Mouse (Mus musculus): ENCODE results near the gene Fam120a.

Gene Fam120a

GRCm38 (mm10) chr13:48958608-48959007, 9.2 kb downstream of the Fam120a start:
- Histone ChIP-seq H3K4me1 (replicated peaks; ENCODE audit: low read depth, low read length) (peaks cover 97% of the 10 kb centered on the region), H3K4me3 (replicated peaks; ENCODE audit: low read length) (0 out of 2 replicates have a peak overlapping the region, but pooled peaks have one; percentile 14), H3K36me3 (ENCODE audit: insufficient read depth, low read length) (peaks cover 41% of the 10 kb centered on the region), H3K9me3 (ENCODE audit: low read length) (no peaks in the 10 kb centered on the region), H3K27me3 (ENCODE audit: insufficient read depth, low read length) (no peaks in the 10 kb centered on the region)
- TF ChIP-seq POU5F1 (IDR thresholded peaks at IDR 0.05; ENCODE audit: borderline replicate concordance, low read length), result no peak
- no peak for TF ChIP-seq NANOG (IDR thresholded peaks at IDR 0.05; ENCODE audit: borderline replicate concordance, low read length)

- H3K4me1 ChIP-seq (replicated peaks; ENCODE audit: low read depth, low read length), result peaks cover 99% of the 10 kb centered on the region
- TF ChIP-seq POU5F1 (IDR thresholded peaks at IDR 0.05; ENCODE audit: borderline replicate concordance, low read length), result no peak
- no peak for TF ChIP-seq NANOG (IDR thresholded peaks at IDR 0.05; ENCODE audit: borderline replicate concordance, low read length)
- TF ChIP-seq CTCF (conservative IDR thresholded peaks at IDR 0.05; ENCODE audit: low read length), result no peak
- peaks cover 32% of the 10 kb centered on the region for H3K36me3 ChIP-seq (ENCODE audit: insufficient read depth, low read length)
- no peaks in the 10 kb centered on the region for H3K27me3 ChIP-seq (ENCODE audit: insufficient read depth, low read length)
- H3K4me3 ChIP-seq (replicated peaks; ENCODE audit: low read length), result no peak overlapping the region
- no peaks in the 10 kb centered on the region for H3K9me3 ChIP-seq (ENCODE audit: low read length)
These were observed 13.0 kb downstream of the Fam120a start for GRCm38 (mm10) chr13:48954825-48955224.

- TF ChIP-seq NANOG (IDR thresholded peaks at IDR 0.05; ENCODE audit: borderline replicate concordance, low read length) (no peak), CTCF (conservative IDR thresholded peaks at IDR 0.05; ENCODE audit: low read length) (no peak), POU5F1 (IDR thresholded peaks at IDR 0.05; ENCODE audit: borderline replicate concordance, low read length) (no peak)
- Histone ChIP-seq H3K4me1 (replicated peaks; ENCODE audit: low read depth, low read length) (peaks cover 72% of the 10 kb centered on the region), H3K9me3 (ENCODE audit: low read length) (no peaks in the 10 kb centered on the region), H3K27me3 (ENCODE audit: insufficient read depth, low read length) (no peaks in the 10 kb centered on the region), H3K36me3 (ENCODE audit: insufficient read depth, low read length) (peaks cover 51% of the 10 kb centered on the region), H3K4me3 (replicated peaks; ENCODE audit: low read length) (peak overlapping the region; percentile 14; the same call in 1 of the 2 replicates)
These were observed 17.1 kb downstream of the Fam120a start for GRCm38 (mm10) chr13:48950600-48951241.

GRCm38 (mm10) chr13:48948951-48949350, 18.9 kb downstream of the Fam120a start:
- Histone ChIP-seq H3K36me3 (ENCODE audit: insufficient read depth, low read length) (peaks cover 67% of the 10 kb centered on the region), H3K4me1 (replicated peaks; ENCODE audit: low read depth, low read length) (peaks cover 66% of the 10 kb centered on the region), H3K9me3 (ENCODE audit: low read length) (no peaks in the 10 kb centered on the region), H3K4me3 (replicated peaks; ENCODE audit: low read length) (no peak overlapping the region), H3K27me3 (ENCODE audit: insufficient read depth, low read length) (no peaks in the 10 kb centered on the region)
- TF ChIP-seq CTCF (conservative IDR thresholded peaks at IDR 0.05; ENCODE audit: low read length) (no peak), NANOG (IDR thresholded peaks at IDR 0.05; ENCODE audit: borderline replicate concordance, low read length) (no peak), POU5F1 (IDR thresholded peaks at IDR 0.05; ENCODE audit: borderline replicate concordance, low read length) (no peak)

- no peak for TF ChIP-seq POU5F1 (IDR thresholded peaks at IDR 0.05; ENCODE audit: borderline replicate concordance, low read length)
- no peak for TF ChIP-seq NANOG (IDR thresholded peaks at IDR 0.05; ENCODE audit: borderline replicate concordance, low read length)
- no peak for TF ChIP-seq CTCF (conservative IDR thresholded peaks at IDR 0.05; ENCODE audit: low read length)
- no peaks in the 10 kb centered on the region for H3K27me3 ChIP-seq (ENCODE audit: insufficient read depth, low read length)
- H3K4me3 ChIP-seq (replicated peaks; ENCODE audit: low read length), result no peak overlapping the region
- H3K4me1 ChIP-seq (replicated peaks; ENCODE audit: low read depth, low read length), result peaks cover 62% of the 10 kb centered on the region
- H3K9me3 ChIP-seq (ENCODE audit: low read length), result no peaks in the 10 kb centered on the region
- H3K36me3 ChIP-seq (ENCODE audit: insufficient read depth, low read length), result peaks cover 96% of the 10 kb centered on the region
These were observed 23.2 kb downstream of the Fam120a start for GRCm38 (mm10) chr13:48944571-48944970.

GRCm38 (mm10) chr13:48942471-48942870, 25.3 kb downstream of the Fam120a start:
- TF ChIP-seq CTCF (conservative IDR thresholded peaks at IDR 0.05; ENCODE audit: low read length) (no peak), NANOG (IDR thresholded peaks at IDR 0.05; ENCODE audit: borderline replicate concordance, low read length) (no peak)
- no peaks in the 10 kb centered on the region for H3K9me3 ChIP-seq (ENCODE audit: low read length)

GRCm38 (mm10) chr13:48941773-48942172, 26.0 kb downstream of the Fam120a start:
- no peaks in the 10 kb centered on the region for H3K27me3 ChIP-seq (ENCODE audit: insufficient read depth, low read length)
- no peak overlapping the region for H3K4me3 ChIP-seq (replicated peaks; ENCODE audit: low read length)
- peaks cover 66% of the 10 kb centered on the region for H3K4me1 ChIP-seq (replicated peaks; ENCODE audit: low read depth, low read length)
- no peak for TF ChIP-seq NANOG (IDR thresholded peaks at IDR 0.05; ENCODE audit: borderline replicate concordance, low read length)
- TF ChIP-seq CTCF (conservative IDR thresholded peaks at IDR 0.05; ENCODE audit: low read length), result no peak
- no peak for TF ChIP-seq POU5F1 (IDR thresholded peaks at IDR 0.05; ENCODE audit: borderline replicate concordance, low read length)
- peaks cover 94% of the 10 kb centered on the region for H3K36me3 ChIP-seq (ENCODE audit: insufficient read depth, low read length)
- H3K9me3 ChIP-seq (ENCODE audit: low read length), result no peaks in the 10 kb centered on the region

More at GRCm38 (mm10) chr13:48942471-48942870, 25.3 kb downstream of the Fam120a start:
- Histone ChIP-seq H3K4me3 (replicated peaks; ENCODE audit: low read length) (no peak overlapping the region), H3K4me1 (replicated peaks; ENCODE audit: low read depth, low read length) (peaks cover 59% of the 10 kb centered on the region), H3K27me3 (ENCODE audit: insufficient read depth, low read length) (no peaks in the 10 kb centered on the region), H3K36me3 (ENCODE audit: insufficient read depth, low read length) (peaks cover 94% of the 10 kb centered on the region)

GRCm38 (mm10) chr13:48934597-48934996, 33.2 kb downstream of the Fam120a start:
- Histone ChIP-seq H3K27me3 (ENCODE audit: insufficient read depth, low read length) (no peaks in the 10 kb centered on the region), H3K36me3 (ENCODE audit: insufficient read depth, low read length) (peaks cover 96% of the 10 kb centered on the region), H3K4me1 (replicated peaks; ENCODE audit: low read depth, low read length) (peaks cover 63% of the 10 kb centered on the region), H3K9me3 (ENCODE audit: low read length) (no peaks in the 10 kb centered on the region), H3K4me3 (replicated peaks; ENCODE audit: low read length) (no peak overlapping the region)
- no peak for TF ChIP-seq NANOG (IDR thresholded peaks at IDR 0.05; ENCODE audit: borderline replicate concordance, low read length)
- TF ChIP-seq POU5F1 (IDR thresholded peaks at IDR 0.05; ENCODE audit: borderline replicate concordance, low read length), result no peak
- TF ChIP-seq CTCF (conservative IDR thresholded peaks at IDR 0.05; ENCODE audit: low read length), result no peak

GRCm38 (mm10) chr13:48932692-48933091, 35.1 kb downstream of the Fam120a start:
- Histone ChIP-seq H3K4me1 (replicated peaks; ENCODE audit: low read depth, low read length) (peaks cover 62% of the 10 kb centered on the region), H3K36me3 (ENCODE audit: insufficient read depth, low read length) (peaks cover 98% of the 10 kb centered on the region), H3K27me3 (ENCODE audit: insufficient read depth, low read length) (no peaks in the 10 kb centered on the region), H3K9me3 (ENCODE audit: low read length) (no peaks in the 10 kb centered on the region), H3K4me3 (replicated peaks; ENCODE audit: low read length) (no peak overlapping the region)
- no peak for TF ChIP-seq CTCF (conservative IDR thresholded peaks at IDR 0.05; ENCODE audit: low read length)
- no peak for TF ChIP-seq NANOG (IDR thresholded peaks at IDR 0.05; ENCODE audit: borderline replicate concordance, low read length)
- TF ChIP-seq POU5F1 (IDR thresholded peaks at IDR 0.05; ENCODE audit: borderline replicate concordance, low read length), result no peak
